Mouse (Mus musculus) midbrain, postnatal 0 days (tissue): ENCODE results near the gene Rnf113a2. TPM values are rescaled to one million over a fixed set of nuclear protein-coding genes. Genes with fewer than 3 reads are reported as not detected.

Experiments
- ATAC-seq: fragments of 200-750 bp; cut with Nextera tagmentation; 2 replicates; pipeline ENCODE4 v1.8.0; 2017; ENCODE audit warnings: moderate number of reproducible peaks, mild to moderate bottlenecking, moderate TSS enrichment, moderate library complexity; ENCODE audit not compliant: low FRiP score
- DNase-seq: peaks from one replicate; pipeline ENCODE4 v3.0.0-alpha.2; 2015; ENCODE audit warnings: low spot score
- H3K27ac ChIP-seq: fragments of 300-500 bp; sonication (generic); 2 replicates; pipeline ENCODE4 v1.5.1; 2014; ENCODE audit warnings: low read depth, mild to moderate bottlenecking, low read length, mixed read lengths
- H3K27me3 ChIP-seq: fragments of 300-500 bp; sonication (generic); 2 replicates; pipeline ENCODE4 v1.6.1; 2014; ENCODE audit warnings: low read length, control low read depth, mixed read lengths; ENCODE audit not compliant: insufficient read depth
- H3K36me3 ChIP-seq: fragments of 300-500 bp; sonication (generic); 2 replicates; pipeline ENCODE4 v1.6.1; 2014; ENCODE audit warnings: low read length, control low read depth, mixed read lengths; ENCODE audit not compliant: insufficient read depth
- H3K4me1 ChIP-seq: fragments of 300-500 bp; sonication (generic); 2 replicates; pipeline ENCODE4 v1.6.1; 2014; ENCODE audit warnings: mild to moderate bottlenecking, control low read depth, antibody characterized with exemption, low read length, mixed read lengths; ENCODE audit not compliant: insufficient read depth
- H3K4me2 ChIP-seq: fragments of 300-500 bp; sonication (generic); 2 replicates; pipeline ENCODE4 v1.6.1; 2014; ENCODE audit warnings: low read depth, mild to moderate bottlenecking, low read length, mixed read lengths; ENCODE audit not compliant: poor library complexity, severe bottlenecking
- H3K4me3 ChIP-seq: fragments of 300-500 bp; sonication (generic); 2 replicates; pipeline ENCODE4 v1.5.1; 2014; ENCODE audit warnings: low read depth, mild to moderate bottlenecking, low read length, moderate library complexity
- H3K9ac ChIP-seq: fragments of 300-500 bp; sonication (generic); replicated peaks from 2 replicates; pipeline ENCODE4 v1.6.1; 2014; ENCODE audit warnings: mild to moderate bottlenecking, low read length, moderate library complexity, mixed read lengths; ENCODE audit not compliant: poor library complexity, severe bottlenecking
- H3K9me3 ChIP-seq: fragments of 300-500 bp; sonication (generic); 2 replicates; pipeline ENCODE4 v1.6.1; 2016; ENCODE audit warnings: low read length, control low read depth
- CTCF ChIP-seq: IDR thresholded peaks from 2 replicates; pipeline ENCODE4 v1.5.1; 2016; ENCODE audit warnings: antibody characterized with exemption, mild to moderate bottlenecking
- WGBS: fragments of 180-500 bp; shearing (Covaris S2); extraction: QIAGEN DNeasy Blood & Tissue Kit; methylation state at CpG from one replicate; pipeline ENCODE4 v1.1.7; 2014; 5-methylcytosine and 5-hydroxymethylcytosine counted together
- polyA plus RNA-seq: library from polyadenylated mRNA; unstranded; fragments of >200 nt; fragmentation: Nextera tagmentation; extraction: Ambion mirVana; gene quantifications from 2 replicates; pipeline ENCODE4 v1.2.1, GENCODE M21; 2015
- total RNA-seq: library from RNA; depleted of rRNA; stranded (reverse); fragments of >200 nt; gene quantifications from 2 replicates; pipeline ENCODE4 v1.2.3, GENCODE M21; 2014

Gene Rnf113a2
- total and polyA plus RNA-seq, 2 experiments from 2014 or later: 8.8 to 18.4 TPM

DNA sequence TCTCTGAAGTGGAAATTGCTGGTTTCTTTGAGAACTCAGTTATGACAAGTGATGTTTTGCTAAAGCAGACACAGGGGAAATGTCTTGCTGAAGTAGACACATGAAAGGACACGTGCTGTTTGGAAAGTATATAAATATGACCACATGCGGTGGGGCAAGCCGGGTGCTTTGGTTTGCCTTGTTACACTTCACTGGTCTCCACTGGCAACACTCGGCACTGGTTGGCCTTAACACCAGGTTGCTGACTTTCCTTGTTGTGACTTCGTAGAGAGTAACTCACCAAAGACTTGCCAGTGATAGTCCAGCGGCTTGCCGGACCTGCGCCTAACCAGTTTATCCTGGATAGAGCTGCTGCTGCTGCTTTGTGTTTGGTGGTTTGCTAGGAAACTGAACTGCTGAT, 28.9 kb upstream of the Rnf113a2 start:
- 89% methylated on average over 8 of the region's 8 CpGs for WGBS
- Histone ChIP-seq H3K9me3 (no peaks in the 10 kb centered on the region), H3K9ac (no peak overlapping the region), H3K4me3 (no peak overlapping the region), H3K36me3 (peaks cover 15% of the 10 kb centered on the region), H3K27me3 (no peaks in the 10 kb centered on the region), H3K4me1 (no peaks in the 10 kb centered on the region), H3K27ac (no peak overlapping the region), H3K4me2 (no peak overlapping the region)
- TF ChIP-seq CTCF: no peak
- ATAC-seq: no peak
- no peak for DNase-seq

- Histone ChIP-seq H3K9ac (no peak overlapping the region), H3K27ac (no peak overlapping the region), H3K4me1 (no peaks in the 10 kb centered on the region), H3K4me3 (no peak overlapping the region), H3K9me3 (no peaks in the 10 kb centered on the region), H3K27me3 (no peaks in the 10 kb centered on the region), H3K36me3 (peaks cover 15% of the 10 kb centered on the region), H3K4me2 (no peak overlapping the region)
- TF ChIP-seq CTCF: no peak
- DNase-seq (no peak), ATAC-seq (no peak)
- WGBS: 76% methylated on average over 14 of the region's 14 CpGs
Measured at GRCm38 (mm10) chr12:84388774-84389400, 28.1 kb upstream of the Rnf113a2 start.

DNA sequence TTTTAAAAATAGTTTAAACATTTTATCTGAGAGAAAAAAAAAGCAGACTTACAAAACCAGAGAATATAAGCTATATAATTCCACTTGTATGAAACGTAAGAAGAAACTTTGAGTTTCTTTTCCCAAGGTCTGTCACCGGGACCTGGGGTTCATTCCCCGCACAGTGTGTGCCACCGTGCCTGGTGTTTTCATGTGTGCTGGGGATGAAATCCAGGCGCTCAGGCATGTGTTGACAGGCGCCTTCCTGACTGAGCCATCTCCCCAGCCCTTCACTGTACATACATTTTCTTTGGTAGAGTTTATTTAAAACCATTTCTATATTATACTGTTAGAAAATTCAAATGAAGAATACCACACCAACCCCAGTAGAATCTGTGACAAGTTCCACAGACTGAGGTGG, 26.7 kb upstream of the Rnf113a2 start:
- DNase-seq (no peak), ATAC-seq (no peak)
- H3K4me1 ChIP-seq: no peaks in the 10 kb centered on the region
- no peak overlapping the region for H3K27ac ChIP-seq
- no peak overlapping the region for H3K9ac ChIP-seq
- H3K36me3 ChIP-seq: peaks cover 8% of the 10 kb centered on the region
- H3K9me3 ChIP-seq: no peaks in the 10 kb centered on the region
- no peak for TF ChIP-seq CTCF
- H3K27me3 ChIP-seq: no peaks in the 10 kb centered on the region
- WGBS: 90% methylated on average over 6 of the region's 6 CpGs
- H3K4me2 ChIP-seq: no peak overlapping the region
- H3K4me3 ChIP-seq: no peak overlapping the region

GRCm38 (mm10) chr12:84392681-84393080, 24.3 kb upstream of the Rnf113a2 start:
- Histone ChIP-seq H3K27ac (no peak overlapping the region), H3K4me3 (no peak overlapping the region), H3K27me3 (no peaks in the 10 kb centered on the region), H3K4me2 (no peak overlapping the region), H3K36me3 (peaks cover 6% of the 10 kb centered on the region; the same call in 1 of the 2 replicates), H3K9me3 (no peaks in the 10 kb centered on the region), H3K4me1 (no peaks in the 10 kb centered on the region), H3K9ac (no peak overlapping the region)
- no peak for TF ChIP-seq CTCF
- ATAC-seq: no peak
- 98% methylated on average over 4 of the region's 4 CpGs for WGBS
- no peak for DNase-seq

GRCm38 (mm10) chr12:84393847-84394246, 23.1 kb upstream of the Rnf113a2 start:
- Histone ChIP-seq H3K27me3 (no peaks in the 10 kb centered on the region), H3K27ac (no peak overlapping the region), H3K4me1 (no peaks in the 10 kb centered on the region), H3K36me3 (peaks cover 6% of the 10 kb centered on the region; the same call in 1 of the 2 replicates), H3K9ac (no peak overlapping the region), H3K9me3 (no peaks in the 10 kb centered on the region), H3K4me3 (no peak overlapping the region), H3K4me2 (no peak overlapping the region)
- ATAC-seq (no peak), DNase-seq (no peak)
- no peak for TF ChIP-seq CTCF
- 95% methylated on average over 5 of the region's 5 CpGs for WGBS

DNA sequence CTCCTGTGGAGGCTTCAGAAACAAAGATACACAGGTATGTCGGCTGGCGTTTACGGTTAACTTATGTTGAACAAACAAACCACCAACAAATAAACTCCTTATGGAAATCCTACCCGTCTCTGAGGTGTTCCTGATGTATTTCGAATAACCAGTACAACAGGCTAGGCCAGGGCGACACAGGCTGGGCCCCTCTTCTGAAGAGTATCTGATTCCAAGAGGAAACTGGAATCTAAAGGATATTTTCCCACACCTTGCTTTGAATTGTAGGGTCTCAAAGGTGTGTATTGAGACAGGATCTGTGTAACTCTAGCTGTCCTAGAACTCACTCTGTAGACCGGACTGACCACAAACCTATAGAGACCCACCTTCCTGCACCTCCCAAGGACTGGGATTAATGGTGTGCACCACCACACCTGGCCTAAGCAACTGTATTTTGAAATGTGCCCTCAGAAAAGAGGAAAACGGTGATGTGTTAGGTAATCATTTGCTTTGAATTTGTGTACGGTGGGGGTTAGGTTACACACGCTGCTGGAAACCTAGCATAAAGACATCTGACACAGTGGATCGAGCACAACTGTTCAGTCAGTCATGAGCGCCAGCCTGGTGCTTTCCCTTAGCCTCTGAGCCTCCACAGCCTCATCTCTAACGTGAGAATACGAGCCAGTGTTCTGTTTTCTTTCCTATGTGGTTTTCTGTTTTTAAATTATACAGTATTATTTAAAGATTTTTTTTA, 19.9 kb upstream of the Rnf113a2 start:
- DNase-seq (no peak), ATAC-seq (no peak)
- no peaks in the 10 kb centered on the region for H3K4me1 ChIP-seq
- no peak overlapping the region for H3K9ac ChIP-seq
- no peak for TF ChIP-seq CTCF
- no peak overlapping the region for H3K27ac ChIP-seq
- no peak overlapping the region for H3K4me3 ChIP-seq
- H3K4me2 ChIP-seq: no peak overlapping the region
- H3K9me3 ChIP-seq: no peaks in the 10 kb centered on the region
- no peaks in the 10 kb centered on the region for H3K27me3 ChIP-seq
- H3K36me3 ChIP-seq: peaks cover 6% of the 10 kb centered on the region; the same call in 1 of the 2 replicates
- WGBS: 90% methylated on average over 14 of the region's 14 CpGs
